Comparison of ENCODE assay signal across 8 mouse cellular contexts in genomic region chr11:58949480-58950431, GRCm38 (mm10). TPM values are rescaled to one million over a fixed set of nuclear protein-coding genes. Genes with fewer than 3 reads are reported as not detected.
DNase-seq lines count a peak whose midpoint lies in the region; ATAC-seq and TF ChIP-seq lines count a peak whose summit lies in the region.

No protein-coding gene starts in this region.

- no peaks in the 10 kb centered on the region for H3K36me3 ChIP-seq in lung, embryonic 14.5 days (ENCODE audit: insufficient read depth)
- no peaks in the 10 kb centered on the region for H3K36me3 ChIP-seq in hindbrain, embryonic 12.5 days
- no peaks in the 10 kb centered on the region for H3K36me3 ChIP-seq in liver, embryonic 13.5 days
- H3K36me3 ChIP-seq in stomach, embryonic 14.5 days (ENCODE audit: control insufficient read depth, insufficient read depth, low read length): no peaks in the 10 kb centered on the region

- peaks cover 34% of the 10 kb centered on the region for H3K27me3 ChIP-seq in lung, embryonic 14.5 days (ENCODE audit: insufficient read depth, low read length)
- no peaks in the 10 kb centered on the region for H3K27me3 ChIP-seq in hindbrain, embryonic 12.5 days
- peaks cover 72% of the 10 kb centered on the region for H3K27me3 ChIP-seq in liver, embryonic 13.5 days
- H3K27me3 ChIP-seq in stomach, embryonic 14.5 days (ENCODE audit: control insufficient read depth, insufficient read depth, low read length): no peaks in the 10 kb centered on the region

- peak; percentile 28; the same call in 1 of the 2 replicates for ATAC-seq in lung, embryonic 14.5 days (ENCODE audit: insufficient read depth)
- ATAC-seq in hindbrain, embryonic 12.5 days (ENCODE audit: low FRiP score): peak; percentile 36
- ATAC-seq in liver, embryonic 13.5 days (ENCODE audit: low read depth): no peak
- ATAC-seq in stomach, embryonic 14.5 days (ENCODE audit: insufficient number of reproducible peaks, insufficient read depth, low FRiP score, low read depth): no peak

- H3K27ac ChIP-seq in lung, embryonic 14.5 days (ENCODE audit: low read depth): peak overlapping the region; percentile 88
- peak overlapping the region; percentile 99 for H3K27ac ChIP-seq in hindbrain, embryonic 12.5 days
- H3K27ac ChIP-seq in liver, embryonic 13.5 days: peak overlapping the region; percentile 77
- peak overlapping the region; percentile 89 for H3K27ac ChIP-seq in stomach, embryonic 14.5 days (ENCODE audit: low read length)

- 9% methylated on average over 20 of the region's 20 CpGs for WGBS in lung, embryonic 14.5 days
- 4% methylated on average over 20 of the region's 20 CpGs for WGBS in hindbrain, embryonic 12.5 days
- WGBS in liver, embryonic 13.5 days (ENCODE audit: insufficient replicate concordance): 20% methylated on average over 20 of the region's 20 CpGs
- 8% methylated on average over 20 of the region's 20 CpGs for WGBS in stomach, embryonic 14.5 days

- peak; percentile 57 for DNase-seq in lung, embryonic 14.5 days
- no peak for DNase-seq in lung, postnatal 10 days
- peak; percentile 89 for DNase-seq in cerebellum, postnatal 10 days
- DNase-seq in liver, embryonic 13.5 days: no peak
- DNase-seq in kidney, adult 18-20 months: no peak
- DNase-seq in adrenal gland, postnatal 4 days (ENCODE audit: low spot score in 2 of 2): no peak

- H3K4me3 ChIP-seq in lung, embryonic 14.5 days (ENCODE audit: low read depth, low read length): peak overlapping the region; percentile 38
- peak overlapping the region; percentile 58 for H3K4me3 ChIP-seq in hindbrain, embryonic 12.5 days
- H3K4me3 ChIP-seq in liver, embryonic 13.5 days (replicated peaks): peak overlapping the region; percentile 59
- peak overlapping the region; percentile 39 for H3K4me3 ChIP-seq in stomach, embryonic 14.5 days (ENCODE audit: low read depth, low read length)

- H3K4me1 ChIP-seq in lung, embryonic 14.5 days (ENCODE audit: insufficient read depth): no peaks in the 10 kb centered on the region
- peaks cover 27% of the 10 kb centered on the region for H3K4me1 ChIP-seq in hindbrain, embryonic 12.5 days
- peaks cover 40% of the 10 kb centered on the region for H3K4me1 ChIP-seq in liver, embryonic 13.5 days (replicated peaks)
- peaks cover 3% of the 10 kb centered on the region; the same call in 1 of the 2 replicates for H3K4me1 ChIP-seq in stomach, embryonic 14.5 days (ENCODE audit: control insufficient read depth, insufficient read depth, low read length)

- H3K9me3 ChIP-seq in lung, embryonic 14.5 days (ENCODE audit: low read depth, low read length): no peaks in the 10 kb centered on the region
- H3K9me3 ChIP-seq in hindbrain, embryonic 12.5 days (replicated peaks): no peaks in the 10 kb centered on the region
- H3K9me3 ChIP-seq in liver, embryonic 13.5 days (replicated peaks): no peaks in the 10 kb centered on the region
- H3K9me3 ChIP-seq in stomach, embryonic 14.5 days (ENCODE audit: control insufficient read depth, low read depth, low read length): no peaks in the 10 kb centered on the region

- TF ChIP-seq CTCF in lung, embryonic 14.5 days (IDR thresholded peaks at IDR 0.05; ENCODE audit: low read depth): no peak

- H3K4me2 ChIP-seq in lung, embryonic 14.5 days: peak overlapping the region; percentile 60
- H3K4me2 ChIP-seq in hindbrain, embryonic 12.5 days (replicated peaks): peak overlapping the region; percentile 60
- peak overlapping the region; percentile 77 for H3K4me2 ChIP-seq in liver, embryonic 13.5 days
- peak overlapping the region; percentile 69 for H3K4me2 ChIP-seq in stomach, embryonic 14.5 days (replicated peaks; ENCODE audit: low read depth, low read length)

- peak overlapping the region; percentile 44 for H3K9ac ChIP-seq in lung, embryonic 14.5 days
- H3K9ac ChIP-seq in hindbrain, embryonic 12.5 days: peak overlapping the region; percentile 91
- peak overlapping the region; percentile 74 for H3K9ac ChIP-seq in liver, embryonic 13.5 days
- H3K9ac ChIP-seq in stomach, embryonic 14.5 days (replicated peaks; ENCODE audit: low read depth, low read length): peak overlapping the region; percentile 39

RNA-seq across cellular contexts. Expression of gene Hist3h2ba, which starts 1.0 kb away (rescaled TPM):
- polyA plus RNA-seq in lung, embryonic 14.5 days (2014; fragmentation: Nextera tagmentation; extraction: Ambion mirVana): 9.0 and 9.5 TPM in 2 replicates
- polyA plus RNA-seq in hindbrain, embryonic 12.5 days (2016; fragmentation: Nextera tagmentation; extraction: Ambion mirVana): 149 and 154 TPM in 2 replicates
- polyA plus RNA-seq in liver, embryonic 13.5 days (2015; fragmentation: Nextera tagmentation; extraction: Ambion mirVana): 5.5 and 6.3 TPM in 2 replicates
- 31.2 and 32.5 TPM in 2 replicates for polyA plus RNA-seq in stomach, embryonic 14.5 days (2014; fragmentation: Nextera tagmentation; extraction: Ambion mirVana)
- 10 to 100 TPM; 58.4 to 77.5 TPM for total RNA-seq in adrenal gland, postnatal 4 days (2021)

RNA-seq across cellular contexts. Expression of gene Hist3h2a, which starts 4.7 kb away (rescaled TPM):
- polyA plus RNA-seq in lung, embryonic 14.5 days (2014; fragmentation: Nextera tagmentation; extraction: Ambion mirVana): 18.1 and 18.5 TPM in 2 replicates
- polyA plus RNA-seq in hindbrain, embryonic 12.5 days (2016; fragmentation: Nextera tagmentation; extraction: Ambion mirVana): 90.1 and 95.9 TPM in 2 replicates
- polyA plus RNA-seq in liver, embryonic 13.5 days (2015; fragmentation: Nextera tagmentation; extraction: Ambion mirVana): 12.3 and 13.7 TPM in 2 replicates
- 32.4 and 33.9 TPM in 2 replicates for polyA plus RNA-seq in stomach, embryonic 14.5 days (2014; fragmentation: Nextera tagmentation; extraction: Ambion mirVana)
- 10 to 100 TPM; 47.6 to 64.4 TPM for total RNA-seq in adrenal gland, postnatal 4 days (2021)

RNA-seq across cellular contexts. Expression of gene Trim17, which starts 4.7 kb away (rescaled TPM):
- polyA plus RNA-seq in lung, embryonic 14.5 days (2014; fragmentation: Nextera tagmentation; extraction: Ambion mirVana): 0.14 and 0.22 TPM in 2 replicates
- 1.2 and 1.5 TPM in 2 replicates for polyA plus RNA-seq in hindbrain, embryonic 12.5 days (2016; fragmentation: Nextera tagmentation; extraction: Ambion mirVana)
- 0.06 and 0.18 TPM in 2 replicates for polyA plus RNA-seq in liver, embryonic 13.5 days (2015; fragmentation: Nextera tagmentation; extraction: Ambion mirVana)
- 0.20 and 0.62 TPM in 2 replicates for polyA plus RNA-seq in stomach, embryonic 14.5 days (2014; fragmentation: Nextera tagmentation; extraction: Ambion mirVana)
- under 1 TPM; 0.08 to 0.36 TPM for total RNA-seq in adrenal gland, postnatal 4 days (2021)

RNA-seq across cellular contexts. Expression of gene Rnf187, which starts 11.0 kb away (rescaled TPM):
- 273 and 293 TPM in 2 replicates for polyA plus RNA-seq in lung, embryonic 14.5 days (2014; fragmentation: Nextera tagmentation; extraction: Ambion mirVana)
- 498 and 513 TPM in 2 replicates for polyA plus RNA-seq in hindbrain, embryonic 12.5 days (2016; fragmentation: Nextera tagmentation; extraction: Ambion mirVana)
- polyA plus RNA-seq in liver, embryonic 13.5 days (2015; fragmentation: Nextera tagmentation; extraction: Ambion mirVana): 125 and 130 TPM in 2 replicates
- polyA plus RNA-seq in stomach, embryonic 14.5 days (2014; fragmentation: Nextera tagmentation; extraction: Ambion mirVana): 211 and 222 TPM in 2 replicates
- total RNA-seq in adrenal gland, postnatal 4 days (2021): 100 to 1,000 TPM; 171 to 181 TPM

RNA-seq across cellular contexts. Expression of gene Trim11, which starts 28.1 kb away (rescaled TPM):
- polyA plus RNA-seq in lung, embryonic 14.5 days (2014; fragmentation: Nextera tagmentation; extraction: Ambion mirVana): 17.2 and 18.2 TPM in 2 replicates
- 19.3 and 19.5 TPM in 2 replicates for polyA plus RNA-seq in hindbrain, embryonic 12.5 days (2016; fragmentation: Nextera tagmentation; extraction: Ambion mirVana)
- 8.9 and 9.2 TPM in 2 replicates for polyA plus RNA-seq in liver, embryonic 13.5 days (2015; fragmentation: Nextera tagmentation; extraction: Ambion mirVana)
- polyA plus RNA-seq in stomach, embryonic 14.5 days (2014; fragmentation: Nextera tagmentation; extraction: Ambion mirVana): 18.1 and 20.3 TPM in 2 replicates
- total RNA-seq in adrenal gland, postnatal 4 days (2021): 10 to 100 TPM; 34.1 to 34.8 TPM

Comparison
In these comparisons a context has a peak if more than half of its experiments do, and no peak if none do; other contexts are left out.
1. DNase-seq: peak in lung, embryonic 14.5 days (single experiment) and cerebellum, postnatal 10 days (2 of 2); none in lung, postnatal 10 days (single experiment), liver, embryonic 13.5 days (single experiment), kidney, adult 18-20 months (single experiment) and adrenal gland, postnatal 4 days (0 of 2).
2. ATAC-seq: peak in lung, embryonic 14.5 days (single experiment) and hindbrain, embryonic 12.5 days (single experiment); none in liver, embryonic 13.5 days (single experiment) and stomach, embryonic 14.5 days (single experiment).
3. H3K9ac ChIP-seq: peak in every context shown above with its lines; median percentile 91 in hindbrain, embryonic 12.5 days; 74 in liver, embryonic 13.5 days; 44 in lung, embryonic 14.5 days; 39 in stomach, embryonic 14.5 days.
4. Peak in every context shown above with its lines, with median percentiles within 50 percentile points of each other: H3K27ac ChIP-seq, H3K4me2 ChIP-seq and H3K4me3 ChIP-seq.